Mouse (Mus musculus) retina, adult 2 months (tissue): ENCODE results near the gene Mto1.

Experiments used
- DNase-seq: peaks from one replicate; pipeline ENCODE4 v3.0.0-alpha.2; 2012; ENCODE audit warnings: low read depth, low spot score

Mto1 gene

DNA sequence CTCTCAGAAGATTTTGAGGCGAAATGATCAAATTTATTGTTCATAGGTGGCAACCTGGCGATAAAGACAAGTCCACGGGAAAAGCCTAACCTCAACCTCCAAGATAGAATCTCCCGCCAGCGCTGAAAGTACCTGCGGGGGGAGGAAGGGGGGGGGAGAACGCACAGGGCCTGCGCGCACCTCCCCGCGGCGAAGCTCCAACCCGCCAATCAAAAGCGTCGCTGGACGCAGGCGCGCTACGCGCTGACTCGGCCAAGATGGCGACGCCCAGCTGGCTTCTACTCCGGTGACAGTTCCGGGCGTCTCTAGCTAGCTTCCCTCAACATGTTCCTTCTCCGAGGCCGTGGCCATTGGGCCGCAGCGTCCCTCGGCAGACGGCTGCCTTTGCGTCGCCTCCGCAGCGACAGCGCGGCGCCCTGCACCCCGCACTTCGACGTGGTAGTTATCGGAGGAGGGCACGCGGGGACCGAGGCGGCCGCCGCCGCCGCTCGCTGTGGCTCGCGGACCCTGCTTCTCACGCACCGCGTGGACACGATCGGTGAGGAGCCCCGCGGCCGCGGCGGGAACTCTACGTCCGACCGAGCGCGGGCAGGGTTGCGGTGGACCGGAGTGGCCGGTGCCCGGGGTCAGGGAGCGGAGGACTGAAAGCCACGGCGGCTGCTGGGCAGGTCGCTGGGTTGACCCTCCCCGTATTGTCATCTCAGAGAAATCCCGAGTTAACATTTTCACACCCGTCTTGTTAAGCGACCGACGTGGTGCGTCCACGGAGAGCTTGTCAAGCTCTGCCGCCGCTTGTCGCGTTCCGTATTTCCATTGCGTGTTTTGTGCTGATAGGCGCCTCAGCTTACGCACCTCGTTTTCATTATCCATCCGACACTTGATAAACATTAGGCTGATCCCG lies at the start of gene Mto1, which contains the start of gene Gm17324:
TSS of gene Mto1 (plus strand) at position 236 of the 901 bp plus-strand sequence.
TSS of gene Gm17324 (minus strand) at position 814 of the 901 bp plus-strand sequence.
- DNase-seq, result peak; percentile 91

DNA sequence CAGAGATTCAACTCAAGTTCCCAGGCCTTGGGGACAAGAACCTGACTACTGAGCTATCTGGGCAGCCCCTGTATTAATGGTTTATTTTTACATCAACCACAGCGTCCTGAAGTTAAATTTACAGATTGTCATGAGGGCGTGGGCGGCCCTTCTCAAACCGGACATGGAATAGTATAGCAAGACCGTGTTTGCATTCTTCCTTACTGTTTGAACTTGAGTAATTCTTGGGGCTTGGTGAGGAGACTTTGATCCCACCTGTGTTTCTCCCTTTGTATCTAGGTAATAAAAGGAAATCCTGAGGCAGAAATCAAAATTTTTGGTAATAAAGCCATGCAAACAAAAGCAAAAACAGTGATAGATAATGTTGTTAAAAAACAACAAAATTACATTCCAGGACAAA lies 47.4 kb upstream of the Mto1 start:
- no peak for DNase-seq

DNA sequence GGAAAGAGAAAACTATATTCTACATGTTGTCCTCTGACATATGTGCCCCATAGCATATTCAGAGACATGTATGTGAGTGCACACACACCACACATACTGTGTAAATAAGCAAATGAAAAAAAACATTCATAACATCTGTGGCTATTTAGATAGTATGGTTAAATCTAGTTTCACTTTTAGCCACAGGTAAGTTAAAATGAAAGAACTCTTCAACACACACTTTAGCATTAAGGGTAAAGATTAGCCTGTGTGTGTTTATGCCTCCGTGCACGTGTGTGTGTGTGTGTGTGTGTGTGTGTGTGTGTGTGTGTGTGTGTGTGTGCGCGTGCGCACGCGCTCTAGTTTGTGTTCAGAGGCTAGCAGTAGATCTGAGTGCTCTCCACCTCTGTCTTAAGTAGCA lies 46.4 kb upstream of the Mto1 start:
- DNase-seq, result no peak

GRCm38 (mm10) chr9:78427362-78427781 lies 20.6 kb upstream of the Mto1 start:
- no peak for DNase-seq

- DNase-seq, result no peak
Measured at GRCm38 (mm10) chr9:78428185-78428584, 19.8 kb upstream of the Mto1 start.

- no peak for DNase-seq
Measured at GRCm38 (mm10) chr9:78428870-78429432, 19.1 kb upstream of the Mto1 start.

GRCm38 (mm10) chr9:78429551-78429950 lies 18.5 kb upstream of the Mto1 start:
- DNase-seq, result no peak

- no peak for DNase-seq
Measured at GRCm38 (mm10) chr9:78430486-78430885, 17.5 kb upstream of the Mto1 start.

DNA sequence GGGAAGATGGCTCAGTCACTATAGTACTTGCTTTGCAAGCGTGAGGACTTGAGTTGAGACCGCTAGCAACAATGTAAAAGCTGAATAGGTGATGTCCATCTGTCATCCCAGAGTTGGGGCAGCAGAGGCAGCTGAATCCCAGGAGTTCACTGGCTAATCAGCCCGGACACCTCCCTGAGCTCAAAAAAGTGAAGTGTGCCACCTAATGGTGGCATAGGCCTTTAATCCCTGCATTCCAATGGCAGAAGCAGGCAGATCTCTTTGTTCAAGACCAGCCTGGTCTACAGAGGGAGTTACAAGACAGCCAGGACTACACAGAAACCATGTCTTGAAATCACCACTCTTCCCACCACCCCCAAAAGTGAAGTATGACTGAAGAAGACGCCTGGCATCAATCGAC lies 15.5 kb upstream of the Mto1 start:
- no peak for DNase-seq

DNA sequence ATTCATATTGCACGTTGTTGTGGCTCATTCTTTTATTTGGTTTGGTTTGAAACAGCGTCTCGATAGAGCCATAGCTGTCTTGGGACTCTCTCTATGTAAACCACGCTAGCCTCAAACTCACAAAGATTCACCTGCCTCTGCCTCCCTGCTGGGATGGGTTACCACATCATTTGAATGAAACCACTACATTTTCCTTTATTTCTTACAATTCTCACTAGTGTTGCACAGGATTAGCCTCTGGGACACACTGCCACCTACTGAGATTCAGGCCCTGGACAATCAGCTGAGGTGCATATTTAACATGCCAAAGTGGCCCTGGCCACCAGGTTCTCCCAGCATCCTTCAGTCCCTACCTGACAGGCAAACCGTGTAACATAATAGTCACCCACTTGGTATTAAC lies 8.6 kb upstream of the Mto1 start:
- DNase-seq, result no peak

DNA sequence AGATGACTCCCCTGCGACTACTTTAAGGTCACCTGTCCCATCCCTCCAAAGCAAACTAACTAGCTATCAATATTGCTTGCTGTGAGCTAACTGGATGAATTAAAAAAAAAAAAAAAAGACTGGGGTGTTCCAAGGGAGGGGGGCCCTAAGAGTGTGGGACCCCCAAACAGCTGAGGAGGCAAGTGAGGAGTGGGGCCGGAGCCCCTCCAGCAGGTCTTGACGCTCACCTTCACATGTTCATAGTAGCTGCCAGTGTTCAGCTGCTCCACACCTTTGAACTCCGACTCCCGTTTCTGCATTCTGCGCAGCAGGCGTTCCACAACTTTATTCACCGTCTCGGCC lies 5.8 kb upstream of the Mto1 start:
- no peak for DNase-seq

GRCm38 (mm10) chr9:78442579-78443392 lies 5.2 kb upstream of the Mto1 start, which contains the start of gene Cgas:
TSS of gene Cgas (minus strand) at chr9:78443237.
- DNase-seq, result no peak

DNA sequence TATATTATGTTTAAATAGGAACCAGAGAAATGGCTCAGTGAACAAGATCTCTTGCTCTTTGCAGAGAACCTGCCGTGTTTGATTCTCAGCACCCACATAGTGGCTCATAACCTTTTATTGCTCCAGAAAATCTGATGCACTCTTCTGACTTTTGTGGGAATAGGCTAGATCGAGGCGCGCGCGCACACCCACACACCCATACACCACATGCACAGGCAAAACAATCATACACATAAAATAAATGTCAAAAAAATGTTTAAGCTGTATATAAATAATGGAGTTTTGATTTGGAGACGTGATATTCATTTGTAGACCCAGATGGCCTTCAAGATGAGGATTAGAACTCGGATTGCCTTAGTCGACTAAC lies 419 bp upstream of the Mto1 start:
- no peak for DNase-seq

DNA sequence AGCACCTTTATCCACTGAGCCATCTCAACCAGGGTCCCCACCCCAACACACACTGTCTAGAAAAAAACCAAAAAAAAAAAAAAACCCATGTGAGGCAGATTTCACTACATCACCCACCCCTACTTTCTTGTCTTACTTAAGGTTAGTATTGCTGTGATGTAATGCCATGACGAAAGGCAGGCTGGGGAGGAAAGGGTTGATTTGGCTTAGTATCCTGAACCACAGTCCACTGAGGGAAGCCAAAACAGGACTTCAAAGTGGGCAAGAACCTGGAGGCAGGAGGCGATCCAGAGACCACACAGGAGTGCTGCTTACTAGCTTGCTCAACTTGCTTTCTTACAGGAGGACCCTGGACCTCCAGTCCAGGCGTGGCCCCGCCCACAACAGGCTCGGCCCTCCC lies 2.4 kb downstream of the Mto1 start:
- no peak for DNase-seq

DNA sequence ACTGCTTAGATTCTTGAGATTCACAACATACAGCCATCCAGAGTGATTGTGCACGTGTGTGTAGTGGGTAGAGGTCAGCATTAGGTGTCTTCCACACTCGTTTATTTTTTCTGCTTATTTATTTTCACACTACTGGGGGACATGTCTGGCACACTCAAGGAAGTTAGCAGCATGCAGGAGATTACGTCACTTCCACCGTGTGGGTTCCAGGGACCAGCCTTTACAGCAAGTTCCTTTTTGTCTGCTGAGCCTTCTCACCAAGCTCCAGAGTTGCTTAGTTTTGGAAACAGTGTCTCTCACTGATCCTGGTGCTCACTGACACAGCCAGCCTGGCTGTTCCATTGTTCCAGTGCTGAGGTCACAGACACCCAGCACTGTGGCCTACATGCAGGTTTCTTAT lies 3.4 kb downstream of the Mto1 start:
- DNase-seq, result no peak

DNA sequence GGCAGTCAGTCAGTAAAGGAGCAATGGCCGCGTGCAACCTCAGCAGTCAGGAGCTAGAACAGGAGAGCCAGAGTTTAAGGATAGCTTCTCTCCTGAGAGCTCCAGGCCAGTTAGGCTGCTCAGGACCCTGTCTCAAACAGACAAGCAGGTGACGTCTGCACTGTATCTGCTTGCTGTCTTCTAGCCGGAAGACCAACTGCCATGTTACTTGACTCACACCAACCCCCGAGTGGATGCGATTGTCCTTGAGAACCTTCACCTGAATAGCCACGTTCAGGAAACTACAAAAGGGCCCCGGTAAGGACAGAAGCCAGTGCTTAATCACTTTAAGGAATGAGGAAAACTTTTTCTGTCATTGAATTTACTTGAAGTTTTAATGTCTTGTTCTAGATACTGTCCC lies 9.0 kb downstream of the Mto1 start:
- no peak for DNase-seq

DNA sequence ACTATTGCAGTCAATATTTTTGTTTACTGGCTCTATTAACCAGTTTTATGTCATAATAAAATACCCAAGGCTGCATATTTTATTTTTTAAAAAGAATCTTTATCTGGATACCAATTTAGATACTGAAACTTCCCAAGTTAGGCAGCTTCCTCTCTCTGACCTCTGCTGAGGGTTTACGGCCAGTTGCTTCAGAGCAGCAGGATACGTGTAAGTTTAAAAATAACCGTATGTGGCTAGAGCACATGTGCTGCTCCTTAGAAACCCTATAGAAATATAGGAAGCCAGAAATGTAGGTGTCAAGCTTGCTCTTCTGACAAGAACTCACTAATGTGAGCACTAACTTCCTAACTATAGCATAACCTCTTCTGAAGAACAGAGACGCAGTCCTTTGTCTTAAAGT lies 15.3 kb downstream of the Mto1 start:
- DNase-seq, result no peak

GRCm38 (mm10) chr9:78465725-78466124 lies 17.7 kb downstream of the Mto1 start:
- DNase-seq, result no peak

GRCm38 (mm10) chr9:78473588-78473987 lies 25.6 kb downstream of the Mto1 start:
- no peak for DNase-seq

GRCm38 (mm10) chr9:78474270-78474669 lies 26.3 kb downstream of the Mto1 start:
- DNase-seq, result no peak

DNA sequence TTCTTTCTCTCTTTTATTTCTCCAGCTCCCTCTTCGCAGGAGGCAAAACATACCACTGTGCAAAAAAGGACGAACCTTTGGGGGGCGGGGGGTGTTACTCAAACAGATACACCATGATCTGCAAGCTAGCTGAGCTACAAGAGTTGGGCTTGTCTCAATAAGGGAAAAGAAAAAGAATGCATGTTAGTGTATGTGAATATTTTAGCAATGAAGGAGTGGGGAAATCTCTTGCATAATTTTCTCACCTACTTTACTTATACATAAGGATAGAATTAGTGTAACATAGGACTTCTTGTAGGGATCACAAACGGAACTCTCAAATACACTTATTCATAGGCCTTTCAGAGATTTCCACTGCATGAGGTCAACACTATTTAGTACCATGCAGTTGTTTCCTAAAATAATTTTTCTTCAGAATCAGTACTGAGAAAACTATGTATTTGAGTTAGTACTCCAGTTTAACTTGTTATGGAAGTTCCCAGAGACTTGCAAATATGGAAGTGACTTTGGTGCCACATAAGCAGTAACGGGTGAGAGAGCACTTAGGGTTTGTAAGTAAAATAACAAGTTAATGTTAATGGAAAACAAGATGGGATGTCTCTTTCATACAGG lies 26.9 kb downstream of the Mto1 start:
- DNase-seq, result no peak

- DNase-seq, result no peak
Measured at GRCm38 (mm10) chr9:78475383-78475780, 27.4 kb downstream of the Mto1 start.
